Mouse (Mus musculus) stomach, postnatal 0 days (tissue): ENCODE data around the gene Edf1.

Experiments used
- CTCF ChIP-seq: IDR thresholded peaks from 2 replicates; pipeline ENCODE4 v1.5.1; 2016; ENCODE audit warnings: antibody characterized with exemption, low read depth, mild to moderate bottlenecking, moderate library complexity
- EP300 ChIP-seq: optimal IDR thresholded peaks from 2 replicates; pipeline ENCODE3; 2016; ENCODE audit warnings: antibody characterized with exemption

DNA sequence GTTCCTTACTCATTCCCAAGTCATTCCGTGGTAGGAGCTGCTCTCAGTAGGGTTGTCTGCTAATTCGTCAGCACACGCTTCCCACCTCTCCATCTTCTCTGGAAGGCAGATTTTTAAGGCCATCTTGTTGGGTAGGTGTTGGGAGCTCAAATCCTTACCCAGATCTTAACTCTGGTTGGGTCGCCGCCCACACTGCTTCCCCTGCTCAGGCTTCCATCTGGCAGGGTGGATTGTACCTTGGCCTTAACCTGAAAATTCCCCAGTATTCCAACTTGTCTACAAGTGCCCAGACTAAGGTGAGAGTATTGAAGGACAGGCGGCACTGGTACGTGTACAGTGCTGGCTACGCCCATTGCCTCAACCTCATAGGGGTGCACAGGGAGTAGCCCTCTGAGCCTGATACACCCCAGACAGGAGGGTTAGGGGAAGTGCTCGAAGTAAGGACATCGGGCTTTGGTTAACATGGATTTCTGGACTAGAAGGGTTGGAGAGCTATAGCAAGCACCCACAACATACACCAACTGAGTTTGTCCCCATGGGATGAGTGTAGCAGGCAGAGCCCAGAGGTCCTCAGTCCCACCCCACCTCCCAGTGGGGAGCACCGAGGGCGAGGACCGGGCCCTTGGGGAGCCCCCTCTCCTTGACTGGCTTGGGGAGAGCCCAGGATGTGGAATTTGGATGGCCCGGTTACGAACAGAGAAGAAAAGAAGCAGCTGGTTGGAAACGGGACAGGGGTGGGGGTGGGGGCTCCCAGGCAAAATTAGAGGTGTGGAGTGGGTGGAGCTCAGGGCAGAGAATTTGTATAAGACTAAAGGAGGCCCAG is 18.6 kb downstream of the Edf1 start:
- TF ChIP-seq CTCF, result no peak
- TF ChIP-seq EP300, result no peak
